Mouse (Mus musculus) 3134 (cell line): ENCODE measurements around the gene Gm45261.

ENCODE experiments used
- DNase-seq: peaks from one replicate; pipeline ENCODE4 v3.0.0-alpha.2; 2011; ENCODE audit warnings: low spot score; ENCODE audit not compliant: insufficient read length; ENCODE audit errors: extremely low read depth

The Gm45261 gene

DNA sequence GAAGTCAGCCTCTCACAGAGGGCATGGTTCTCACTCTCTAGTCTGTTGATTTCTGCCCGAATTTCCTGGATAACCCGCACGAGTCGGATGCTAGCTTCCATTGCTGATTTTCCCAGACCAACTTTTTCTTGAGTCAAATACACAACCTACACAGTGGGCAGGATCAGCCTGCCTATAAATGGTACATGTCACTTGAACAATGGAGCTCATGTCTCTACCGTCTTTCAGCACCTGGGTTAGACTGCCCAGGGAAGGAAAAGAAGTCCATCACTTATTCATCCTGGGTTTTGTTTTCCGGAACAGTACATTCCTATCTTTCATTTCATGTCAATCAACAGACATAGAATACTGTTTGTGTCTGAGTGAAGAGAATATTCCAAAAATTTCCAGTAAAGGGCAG lies at the start of gene Gm45261:
Gene Gm45261, minus strand, starts transcription at position 101 of the 400 bp plus-strand sequence.
- DNase-seq = no peak

DNA sequence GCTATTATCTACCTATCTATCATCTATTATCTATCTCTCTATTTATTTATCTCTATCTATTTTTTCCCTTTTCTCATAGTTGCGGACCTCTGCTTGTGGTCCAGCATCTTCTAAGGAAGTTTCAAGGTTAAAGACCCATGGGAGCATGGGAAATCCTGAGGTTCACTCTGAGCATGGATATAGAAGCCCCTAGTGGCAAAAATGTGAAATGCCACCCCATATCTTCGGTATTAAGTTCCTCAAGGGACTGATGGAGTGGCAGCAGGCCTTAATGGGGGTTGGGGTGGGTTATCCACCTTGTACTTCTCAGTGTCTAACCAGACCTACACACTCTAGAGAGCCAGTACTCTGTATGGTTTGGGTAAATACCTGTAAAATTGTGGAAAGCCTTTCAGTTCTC lies 43.5 kb upstream of the Gm45261 start:
- DNase-seq = no peak

DNA sequence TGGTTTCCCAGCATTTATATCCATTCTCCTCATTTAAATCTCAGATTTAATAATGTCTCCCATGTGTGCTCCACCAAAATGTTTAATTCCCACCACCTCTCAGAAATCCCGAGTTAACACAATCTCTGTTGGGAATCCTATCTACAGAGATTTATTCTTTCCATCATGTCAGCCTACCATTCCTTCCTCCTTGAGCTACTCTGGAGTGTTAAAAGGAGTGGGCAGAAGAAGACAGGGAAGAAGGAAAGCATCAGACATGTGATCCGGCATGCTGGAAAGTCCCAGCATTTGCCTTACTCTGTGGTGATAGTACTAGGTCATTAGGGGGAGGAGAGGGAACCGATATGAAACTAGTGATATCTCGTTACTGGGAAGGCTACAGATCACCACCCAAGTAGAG lies 42.8 kb upstream of the Gm45261 start:
- no peak for DNase-seq

DNA sequence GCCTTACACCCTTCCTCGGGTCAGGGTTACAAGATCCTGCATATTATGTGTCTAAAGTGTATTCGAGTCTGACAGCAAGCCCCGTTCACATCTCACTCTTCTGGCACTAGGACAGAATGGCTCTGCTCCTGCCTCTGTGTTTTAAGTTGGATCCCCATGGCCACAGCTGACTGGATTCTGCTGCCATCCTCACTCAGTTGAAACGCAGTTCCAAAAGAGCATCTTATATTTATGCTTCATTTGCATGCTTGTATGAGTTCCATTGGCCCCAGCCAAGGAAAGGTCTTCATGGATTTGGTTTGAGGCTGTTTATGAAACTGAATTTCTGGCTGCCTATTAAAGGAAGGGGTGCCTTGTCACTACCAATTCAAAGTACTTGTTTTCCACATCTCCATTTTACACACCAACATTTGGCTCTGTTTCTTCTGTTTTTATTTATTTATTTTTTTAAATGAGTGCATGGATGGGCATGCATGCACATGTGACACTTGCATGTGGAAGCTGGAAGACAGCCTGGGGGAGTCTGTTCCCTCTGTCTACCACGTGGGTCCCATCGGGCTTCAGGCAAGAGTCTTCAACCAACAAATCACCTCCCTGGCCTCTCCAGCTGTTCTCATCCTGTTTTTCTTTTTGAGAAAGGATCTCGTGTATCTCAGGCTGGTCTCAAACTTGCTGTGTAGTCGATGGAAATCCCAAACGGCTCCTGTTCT lies 41.4 kb upstream of the Gm45261 start:
- DNase-seq = no peak

DNA sequence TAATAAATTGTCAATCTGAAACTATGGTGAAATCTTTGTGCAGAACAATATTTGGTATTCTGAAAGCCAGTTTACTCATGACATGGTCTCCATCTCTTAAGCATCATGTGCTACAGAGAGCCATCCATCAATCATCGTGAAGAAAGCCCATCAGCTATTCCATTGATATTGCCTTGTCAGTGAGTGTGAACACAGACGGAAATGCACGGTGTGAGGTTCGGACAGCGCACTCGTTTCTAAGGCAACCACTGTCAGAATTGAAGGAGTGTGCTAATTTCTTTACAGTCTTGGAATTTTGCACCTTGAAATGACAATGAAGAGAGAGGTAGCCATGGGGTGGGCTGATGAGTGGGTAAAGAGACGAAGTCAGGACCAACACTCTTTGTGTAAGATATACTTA lies 38.0 kb upstream of the Gm45261 start:
- DNase-seq = no peak

DNA sequence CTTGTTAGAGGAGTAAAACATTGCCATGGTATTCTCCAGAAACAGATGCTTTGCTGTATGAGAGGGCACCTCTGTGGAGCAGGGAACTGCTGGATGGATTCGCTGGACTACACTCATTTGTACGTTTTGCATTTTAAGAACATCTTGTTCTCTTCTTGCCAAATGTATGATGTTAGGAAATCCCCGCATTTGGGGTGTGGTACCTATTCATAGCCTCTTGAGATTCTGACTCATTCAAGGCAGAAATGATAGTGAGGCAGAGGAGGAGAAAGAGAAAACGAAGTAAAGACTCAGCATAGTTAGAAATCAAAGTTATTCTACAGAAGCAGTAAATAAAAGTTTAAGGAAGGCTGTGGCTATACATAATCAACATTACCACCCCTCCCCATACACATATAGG lies 35.1 kb upstream of the Gm45261 start:
- no peak for DNase-seq

DNA sequence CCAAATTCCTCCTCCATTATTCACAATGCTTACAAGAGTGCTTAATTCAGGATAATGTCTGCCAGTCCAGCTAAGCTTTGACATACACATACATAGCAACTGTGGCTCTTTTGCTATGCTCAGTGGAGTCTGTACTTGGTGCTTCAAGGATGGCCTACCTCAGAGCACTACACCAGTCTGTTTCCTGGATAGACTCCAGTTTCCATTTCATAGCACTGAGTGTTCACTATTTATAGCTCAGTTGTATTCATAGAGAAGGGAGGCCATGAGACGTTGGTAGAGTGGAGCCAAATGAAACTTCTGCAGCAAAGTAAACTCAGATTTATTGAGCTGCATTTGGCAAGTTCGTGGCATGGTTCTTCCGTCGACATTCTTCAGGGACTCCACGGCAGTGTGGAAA lies 22.2 kb upstream of the Gm45261 start:
- DNase-seq = no peak

DNA sequence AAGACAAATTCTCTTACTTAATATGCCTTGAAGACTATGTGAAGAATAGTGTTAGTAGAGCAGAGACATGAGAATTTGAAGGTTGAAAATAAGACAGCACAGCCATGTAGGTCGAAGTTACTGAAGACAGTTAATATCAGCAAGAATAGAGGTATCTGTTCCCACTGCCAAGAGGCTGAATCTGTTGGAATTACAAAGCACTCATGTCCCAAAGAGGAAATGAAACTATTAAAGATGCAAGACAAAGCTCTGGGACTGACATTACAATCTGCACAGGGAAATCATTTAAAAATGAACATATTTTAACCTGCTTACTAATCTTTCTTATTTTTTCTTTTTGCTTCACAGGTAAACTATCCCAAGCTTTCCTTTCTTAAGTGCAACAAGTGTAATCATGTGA lies 13.7 kb upstream of the Gm45261 start:
- no peak for DNase-seq

DNA sequence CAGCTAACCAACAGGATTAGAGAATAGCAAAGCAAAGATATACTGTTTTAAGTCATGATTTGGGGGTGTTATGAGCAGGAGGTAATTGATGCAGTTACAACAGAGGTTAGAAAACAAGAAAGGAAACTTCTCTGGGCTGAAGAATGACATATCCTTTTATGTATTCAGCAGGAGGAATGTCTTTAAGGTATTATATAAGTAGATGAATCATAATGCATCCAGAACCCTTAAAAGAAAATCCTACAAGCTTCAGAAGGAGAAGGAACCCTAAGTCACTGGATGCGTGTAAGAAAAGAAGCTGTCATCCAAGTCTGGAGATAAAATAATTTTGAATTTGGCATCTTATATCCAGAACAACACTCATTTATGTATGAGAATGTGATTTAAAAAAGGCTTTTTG lies 11.1 kb upstream of the Gm45261 start:
- DNase-seq = no peak

DNA sequence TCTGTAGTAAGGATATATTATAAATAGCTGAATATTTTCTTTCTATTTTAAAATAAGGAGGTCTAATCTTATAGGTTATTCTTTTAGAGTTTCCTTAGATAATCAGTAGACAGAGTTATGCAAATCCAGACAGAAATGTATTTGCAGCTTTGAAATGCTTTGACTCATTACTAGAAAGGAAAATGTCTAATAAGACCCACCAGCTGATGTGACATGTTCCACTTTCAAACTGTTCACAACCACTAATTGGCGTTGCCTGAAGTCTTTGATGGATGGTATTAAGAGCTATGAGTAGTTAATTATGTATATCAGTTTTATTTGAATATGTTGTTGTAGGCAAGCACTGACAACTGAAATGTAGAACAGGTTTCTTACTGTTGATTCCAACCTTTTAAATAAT lies 1.3 kb downstream of the Gm45261 start:
- DNase-seq = no peak

DNA sequence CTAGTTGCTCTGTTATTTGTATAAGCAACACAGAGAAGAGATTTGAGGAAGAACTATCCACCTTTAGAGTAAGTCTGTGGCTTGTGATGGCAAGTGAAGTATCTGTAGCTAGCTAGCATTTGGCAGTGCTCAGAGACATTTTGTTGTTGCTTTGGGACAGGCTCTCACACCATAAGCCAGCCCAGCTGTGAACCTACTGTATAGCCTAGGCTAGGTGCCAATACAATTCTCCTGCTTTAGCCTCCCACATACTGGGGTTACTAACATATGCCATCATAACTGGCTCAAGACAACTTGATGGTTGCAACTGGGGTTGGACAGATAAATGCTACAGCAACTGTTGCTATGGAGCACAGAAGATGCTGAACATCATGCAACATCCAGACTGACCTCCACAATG lies 1.8 kb downstream of the Gm45261 start:
- no peak for DNase-seq

DNA sequence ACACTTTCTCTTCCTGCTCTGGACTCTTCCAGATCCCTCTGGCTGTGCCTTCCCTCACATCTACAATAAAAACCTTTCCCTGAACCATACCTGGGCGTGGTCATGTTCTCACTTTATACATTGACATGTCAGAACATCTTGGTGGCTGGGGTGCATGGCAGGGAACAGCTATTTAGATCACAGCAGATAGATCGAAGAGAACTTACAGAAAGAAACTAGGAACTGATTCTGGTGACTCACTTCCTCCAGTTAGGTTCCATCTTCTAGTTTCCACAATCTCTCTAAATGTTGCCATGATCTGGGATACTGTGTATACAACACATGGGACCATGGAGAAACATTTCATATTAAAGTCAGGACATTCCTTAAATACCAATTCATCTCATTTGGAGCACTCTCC lies 7.3 kb downstream of the Gm45261 start:
- DNase-seq = no peak

DNA sequence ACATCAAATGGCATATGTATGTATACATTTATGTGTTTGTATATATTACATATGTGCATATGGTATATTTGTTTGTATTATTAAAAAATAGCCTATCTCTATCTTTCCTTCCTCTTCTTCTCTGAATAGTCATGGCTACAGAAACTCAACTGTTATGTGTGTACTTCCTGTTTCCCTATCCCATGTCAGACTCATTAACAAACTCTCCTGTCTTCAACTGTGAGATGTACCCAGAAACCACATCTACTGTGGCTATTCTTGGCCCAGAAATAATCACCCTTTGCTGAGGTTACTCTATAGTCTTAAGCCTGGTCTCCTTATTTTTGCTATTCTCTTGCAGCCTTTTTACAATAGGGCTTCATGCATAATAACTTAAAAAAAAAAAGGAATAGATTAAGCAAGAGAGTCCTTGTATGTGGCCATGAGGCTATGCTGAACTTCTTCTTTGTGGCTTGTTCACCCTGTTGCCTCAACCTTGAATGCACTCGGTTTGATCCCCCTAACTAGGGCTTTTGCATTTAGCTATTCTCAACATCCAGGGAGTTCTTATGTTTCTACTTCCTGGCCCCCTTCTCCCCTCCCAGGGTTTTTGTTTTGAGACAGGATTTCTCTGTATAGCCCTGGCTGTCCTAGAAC lies 9.2 kb downstream of the Gm45261 start:
- DNase-seq = no peak

DNA sequence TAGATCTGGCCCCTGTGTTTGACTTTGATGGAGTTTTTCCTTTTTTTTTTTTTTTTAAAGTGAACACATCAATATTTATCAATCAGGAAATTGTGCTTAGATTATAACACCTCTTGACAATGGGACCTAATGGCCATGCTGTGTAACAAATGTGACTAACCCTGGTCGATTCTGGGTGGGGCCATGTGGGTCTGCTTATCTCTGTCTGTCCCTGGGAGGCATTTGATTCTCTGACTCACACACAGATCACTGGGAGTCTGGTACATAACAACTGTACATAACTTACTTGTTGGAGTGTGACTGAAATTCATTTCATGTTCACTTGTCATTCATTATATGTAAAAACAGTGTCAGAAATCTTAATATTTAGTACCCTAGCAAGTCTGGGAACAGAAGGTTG lies 13.7 kb downstream of the Gm45261 start:
- DNase-seq = no peak

DNA sequence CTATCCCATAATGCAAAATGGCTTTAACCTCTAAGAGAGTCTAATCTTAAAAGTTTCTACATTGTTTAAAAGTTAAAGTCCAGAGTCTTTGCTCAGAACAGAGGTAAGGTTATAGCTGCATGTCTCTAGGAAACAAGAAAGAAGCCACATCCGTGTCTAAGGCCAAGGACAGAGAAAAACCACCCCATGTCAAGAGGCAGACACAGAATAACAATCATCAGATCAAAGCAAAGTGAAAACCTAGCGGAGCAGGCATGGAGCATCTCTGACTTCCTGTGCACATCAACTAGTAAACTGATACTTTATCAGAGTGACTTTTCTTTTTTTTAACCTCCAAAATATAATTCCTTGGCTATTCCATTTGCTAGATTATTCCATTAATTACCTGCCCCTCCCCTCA lies 20.3 kb downstream of the Gm45261 start:
- no peak for DNase-seq

DNA sequence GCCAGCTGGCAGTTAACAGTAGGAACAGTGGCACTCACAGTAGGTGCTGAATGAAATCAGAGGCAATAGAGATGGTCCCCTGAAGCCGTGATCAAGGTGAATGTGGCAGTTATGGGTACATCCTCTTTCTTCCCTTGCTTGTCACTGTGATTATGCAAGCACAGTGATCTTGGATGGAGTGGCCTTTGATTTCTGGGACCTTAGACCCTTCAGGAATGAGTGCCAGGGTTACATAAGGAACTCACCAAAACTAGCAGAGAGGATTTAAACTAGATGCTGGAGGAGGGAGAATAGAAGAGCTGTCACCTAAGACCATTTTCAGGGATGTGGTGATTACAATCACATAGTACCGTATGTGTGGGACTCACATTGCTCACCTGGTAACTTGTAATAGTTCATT lies 22.7 kb downstream of the Gm45261 start:
- no peak for DNase-seq

DNA sequence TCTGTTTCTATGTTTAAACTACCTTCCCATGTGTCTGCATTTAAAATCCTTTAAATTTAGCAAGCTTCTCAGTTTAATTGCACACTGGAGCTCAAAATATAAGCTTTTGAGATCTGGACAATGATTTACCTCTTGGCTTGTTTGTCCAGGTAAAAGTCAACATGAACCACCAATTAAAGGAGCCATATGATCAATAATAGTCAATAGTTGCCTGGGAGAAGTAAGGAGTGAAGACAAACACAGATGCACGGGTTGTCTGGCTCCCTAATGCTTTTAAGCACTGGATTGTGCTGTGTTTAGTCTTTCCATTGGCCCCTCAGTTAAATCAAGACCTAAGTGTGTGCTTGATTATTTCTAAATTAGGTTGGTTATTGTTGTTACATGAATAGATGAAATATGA lies 33.3 kb downstream of the Gm45261 start:
- no peak for DNase-seq

DNA sequence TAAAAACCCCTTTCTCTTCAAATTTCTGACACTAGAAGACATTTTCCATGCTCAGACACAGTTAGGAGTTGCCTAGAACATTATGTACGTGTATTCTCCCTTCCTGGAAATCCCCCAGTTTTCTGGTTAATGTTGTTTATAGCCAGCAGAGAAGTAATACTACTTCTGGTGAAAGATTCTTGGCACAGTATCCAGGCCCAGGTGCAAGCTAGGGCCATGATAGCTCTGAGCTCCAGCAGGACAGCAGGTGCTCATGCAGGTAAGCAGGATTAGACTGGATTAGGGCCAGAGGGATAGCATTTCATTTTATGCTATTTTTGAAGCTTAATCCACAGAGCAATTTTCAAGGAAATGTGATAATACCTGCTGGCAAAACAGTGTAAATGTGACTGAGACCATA lies 33.8 kb downstream of the Gm45261 start:
- no peak for DNase-seq

DNA sequence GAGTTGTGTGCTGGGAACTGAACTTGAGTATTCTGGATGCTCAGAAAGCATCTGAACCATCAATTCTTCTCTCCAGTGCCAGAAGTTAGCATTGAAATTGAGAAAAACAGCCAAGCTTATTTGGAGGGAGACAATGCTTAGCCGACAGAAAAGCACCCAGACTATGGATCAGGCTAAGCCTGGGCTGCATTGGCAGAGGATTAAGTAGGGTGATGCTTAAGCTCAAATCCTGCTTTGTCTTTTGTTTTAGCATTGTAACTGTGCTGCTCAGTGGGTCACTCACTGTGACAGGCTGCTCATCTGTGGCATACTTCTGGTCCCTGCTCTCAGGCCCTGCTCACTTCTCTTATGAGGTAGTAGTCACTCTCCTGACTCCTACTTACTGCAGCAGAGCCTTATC lies 36.6 kb downstream of the Gm45261 start:
- DNase-seq = no peak

DNA sequence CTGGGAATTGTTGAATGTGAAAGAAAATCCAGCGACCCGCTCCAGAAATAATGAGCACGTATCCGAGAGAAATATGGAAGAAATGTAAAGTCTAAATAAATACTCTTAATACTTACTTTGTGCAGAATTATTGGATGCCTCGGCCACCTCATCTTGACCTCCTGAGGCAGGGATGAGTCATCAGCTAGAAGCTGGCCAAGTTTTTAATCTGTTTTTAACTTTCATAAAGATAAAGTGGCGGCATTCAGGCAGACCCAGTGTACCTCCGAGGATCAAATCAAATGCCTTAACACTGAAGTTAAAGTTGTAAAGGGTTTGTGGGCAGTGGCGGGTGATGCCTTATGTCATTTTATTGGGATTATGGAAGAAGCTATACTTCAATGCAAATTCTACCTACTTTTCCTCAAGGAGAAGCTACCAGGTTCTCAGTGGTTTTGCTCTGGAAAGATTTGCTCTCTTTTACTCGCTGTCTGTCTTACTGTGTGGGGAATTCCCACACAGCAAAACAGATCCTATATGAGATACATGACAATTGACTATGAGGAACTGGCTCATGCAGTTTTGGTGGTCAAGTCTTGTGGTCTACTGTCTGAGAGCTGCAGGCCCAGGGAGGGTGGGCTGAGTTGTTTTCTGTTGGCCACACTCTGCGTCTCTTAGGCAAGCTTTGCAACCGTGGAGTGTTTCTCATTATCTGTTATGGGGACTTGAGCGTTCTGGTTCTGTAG lies 42.8 kb downstream of the Gm45261 start:
- no peak for DNase-seq

DNA sequence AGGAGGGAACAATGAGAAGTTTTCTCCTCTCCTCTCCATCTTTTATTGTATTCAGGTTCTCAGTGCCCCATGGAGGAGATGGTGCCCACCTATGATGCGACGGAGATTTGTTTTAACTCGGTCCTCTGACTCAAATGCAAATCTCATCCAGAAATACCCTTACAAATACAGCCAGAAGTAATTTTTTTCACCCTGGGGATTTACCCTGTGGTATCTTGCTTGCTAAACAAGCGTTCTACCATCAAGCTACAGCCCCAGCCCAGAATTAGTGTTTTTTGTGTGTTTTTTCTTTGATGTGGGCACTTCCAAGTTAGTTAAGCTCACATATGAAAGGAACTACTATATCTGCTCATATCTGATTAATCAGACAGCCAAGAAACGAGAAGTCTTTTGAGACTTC lies 44.9 kb downstream of the Gm45261 start:
- DNase-seq = no peak

DNA sequence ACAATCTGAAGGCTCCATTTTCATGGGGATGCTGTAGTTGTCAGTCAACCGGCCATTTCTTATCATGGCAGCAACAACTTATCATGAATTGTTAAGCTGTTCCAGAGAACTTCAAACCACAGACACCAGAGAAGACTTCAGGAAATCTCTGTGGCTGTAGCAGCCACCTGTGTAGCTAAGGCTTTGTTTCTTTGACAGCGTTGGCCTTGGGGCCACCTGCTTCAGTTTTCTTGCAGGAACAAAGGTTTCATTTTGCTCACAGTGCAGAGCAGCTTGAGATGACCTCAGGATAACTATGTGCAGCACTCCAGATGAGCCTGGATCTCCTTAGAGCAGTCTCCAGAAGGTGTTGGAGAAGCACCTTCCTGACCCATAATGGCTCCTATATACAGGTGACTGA lies 48.7 kb downstream of the Gm45261 start:
- no peak for DNase-seq
